Mouse (Mus musculus) CH12.LX (cell line): ENCODE measurements at regions not wholly inside any gene's neighbourhood (a gene's known extent, or its start where the extent isn't known, plus 50 kb on each side); places are given as distances from the start of the nearest gene placed in this dataset.

Experiments
- BHLHE40 ChIP-seq: IDR thresholded peaks from 2 replicates; pipeline ENCODE4 v1.6.1; 2011; ENCODE audit warnings: mild to moderate bottlenecking, low read depth, low read length, improper control_type of control experiment
- CTCF ChIP-seq, 2 experiments: IDR thresholded peaks in 1 of 2; conservative IDR thresholded peaks in 1 of 2; 2 replicates each; pipeline ENCODE4 v1.5.1; 2011 to 2012; ENCODE audit warnings: low read depth in 2 of 2, low read length in 2 of 2, improper control_type of control experiment in 1 of 2, inconsistent platforms in 1 of 2, mild to moderate bottlenecking in 1 of 2, moderate library complexity in 1 of 2
- MXI1 ChIP-seq: IDR thresholded peaks from 2 replicates; pipeline ENCODE4 v1.6.1; 2011; ENCODE audit warnings: mild to moderate bottlenecking, low read depth, low read length, improper control_type of control experiment
- NRF1 ChIP-seq: IDR thresholded peaks from 2 replicates; pipeline ENCODE4 v1.6.1; 2014; ENCODE audit warnings: low read depth, mild to moderate bottlenecking, inconsistent platforms, low read length, improper control_type of control experiment, moderate library complexity
- POLR2A ChIP-seq: IDR thresholded peaks from 2 replicates; pipeline ENCODE4 v1.6.1; 2011; ENCODE audit warnings: low read depth, mild to moderate bottlenecking, improper control_type of control experiment, low read length
- POLR2AphosphoS2 ChIP-seq: IDR thresholded peaks from 2 replicates; pipeline ENCODE4 v1.6.1; 2011; ENCODE audit warnings: low read depth, low read length, improper control_type of control experiment
- SIN3A ChIP-seq: IDR thresholded peaks from 2 replicates; pipeline ENCODE4 v1.6.1; 2012; ENCODE audit warnings: low read length, improper control_type of control experiment, inconsistent platforms
- TBP ChIP-seq: conservative IDR thresholded peaks from 2 replicates; pipeline ENCODE4 v1.6.1; 2011; ENCODE audit warnings: low read depth, low read length, improper control_type of control experiment
- ZNF384 ChIP-seq: IDR thresholded peaks from 2 replicates; pipeline ENCODE4 v1.6.1; 2012; ENCODE audit warnings: low read depth, low read length, improper control_type of control experiment, inconsistent platforms

GRCm38 (mm10) chr6:116974841-116975240 lies 193.5 kb upstream of the Cxcl12 start:
- no peak for TF ChIP-seq POLR2A
- TF ChIP-seq MXI1 = no peak
- no peak for TF ChIP-seq TBP
- no peak for TF ChIP-seq CTCF (conservative IDR thresholded peaks at IDR 0.05 in 1 of 2, IDR thresholded peaks at IDR 0.05 in 1 of 2; ENCODE audit: low read depth in 2 of 2, low read length in 2 of 2)
- no peak for TF ChIP-seq POLR2AphosphoS2
- TF ChIP-seq ZNF384 = no peak
- no peak for TF ChIP-seq SIN3A
- no peak for TF ChIP-seq NRF1
- no peak for TF ChIP-seq BHLHE40
